Mouse (Mus musculus) gastrocnemius, adult 8-10 months (tissue): ENCODE results near the gene Cpsf7. TPM values are rescaled to one million over a fixed set of nuclear protein-coding genes. Genes with fewer than 3 reads are reported as not detected.

Experiments
- DNase-seq, 2 experiments: peaks; one replicate each; pipeline ENCODE4 v3.0.0; 2022; ENCODE audit warnings: low spot score in 2 of 2
- total RNA-seq, 4 experiments: library from RNA; stranded (reverse); gene quantifications; 2 replicates each; pipeline ENCODE4 v1.2.4; 2022

Cpsf7 gene
- total RNA-seq, 4 experiments from 2014 or later = 14.9 to 17.1 (median 16.0) TPM

- no peak for DNase-seq
Measured at GRCm38 (mm10) chr19:10560108-10560507, 35.0 kb downstream of the Cpsf7 start.

- DNase-seq = no peak
Measured at GRCm38 (mm10) chr19:10561558-10562314, 36.7 kb downstream of the Cpsf7 start.

- no peak for DNase-seq
Measured at GRCm38 (mm10) chr19:10562351-10562750, 37.3 kb downstream of the Cpsf7 start.

GRCm38 (mm10) chr19:10564278-10564677 lies 39.2 kb downstream of the Cpsf7 start:
- no peak for DNase-seq

- no peak for DNase-seq
Measured at GRCm38 (mm10) chr19:10565217-10565616, 40.2 kb downstream of the Cpsf7 start.

GRCm38 (mm10) chr19:10569627-10570026 lies 44.6 kb downstream of the Cpsf7 start:
- DNase-seq = no peak

GRCm38 (mm10) chr19:10576690-10577561 lies 51.9 kb downstream of the Cpsf7 start, which contains the start of the genes Cyb561a3 and Tmem138:
Cyb561a3 (plus strand) TSS chr19:10577172.
Tmem138 (minus strand) TSS chr19:10577362.
- peak; percentile 83 to 84 for DNase-seq

GRCm38 (mm10) chr19:10580102-10580501 lies 55.0 kb downstream of the Cpsf7 start:
- no peak for DNase-seq

GRCm38 (mm10) chr19:10580761-10581160 lies 55.7 kb downstream of the Cpsf7 start:
- DNase-seq = no peak

- no peak for DNase-seq
Measured at GRCm38 (mm10) chr19:10581984-10582383, 56.9 kb downstream of the Cpsf7 start.

GRCm38 (mm10) chr19:10583550-10584146 lies 58.6 kb downstream of the Cpsf7 start:
- no peak for DNase-seq

- DNase-seq = no peak
Measured at GRCm38 (mm10) chr19:10585112-10585511, 60.0 kb downstream of the Cpsf7 start.

GRCm38 (mm10) chr19:10587231-10587630 lies 62.2 kb downstream of the Cpsf7 start:
- DNase-seq = no peak

- no peak for DNase-seq
Measured at GRCm38 (mm10) chr19:10589127-10589857, 64.2 kb downstream of the Cpsf7 start.

- no peak for DNase-seq
Measured at GRCm38 (mm10) chr19:10590301-10590700, 65.2 kb downstream of the Cpsf7 start.

- DNase-seq = no peak
Measured at GRCm38 (mm10) chr19:10591659-10592377, 66.8 kb downstream of the Cpsf7 start.
